Mouse (Mus musculus): ENCODE results near the gene Impdh2. TPM values are rescaled to one million over a fixed set of nuclear protein-coding genes. Genes with fewer than 3 reads are reported as not detected.

Gene Impdh2
- total and polyA plus RNA-seq, 3 experiments: 405 to 485 (median 483) TPM

- dilution Hi-C loops (cut with MboI; ENCODE audit: extremely low pct_ligation_motif_present, extremely low pct_unique_long_range_greater_than_20kb, low sequenced_read_pairs): no loop called here
- no peak overlapping the region for H3K4me2 ChIP-seq (ENCODE audit: insufficient read depth, low read depth, poor library complexity, severe bottlenecking)
- H3K4me3 ChIP-seq (replicated peaks in 1 of 3; ENCODE audit: low read depth in 2 of 3, low read length in 2 of 3, poor library complexity in 1 of 3): peak overlapping the region; percentile 85 to 95 (median 91)
- H3K27me3 ChIP-seq (replicated peaks): no peaks in the 10 kb centered on the region
- H3K9ac ChIP-seq (ENCODE audit: insufficient read depth, low read depth): peak overlapping the region; percentile 100
- peaks cover 34 to 62% of the 10 kb centered on the region in 2 experiments for H3K36me3 ChIP-seq (replicated peaks in 1 of 2; ENCODE audit: control insufficient read depth in 1 of 2, insufficient read depth in 1 of 2, low read length in 1 of 2)
- peaks cover 4 to 38% of the 10 kb centered on the region in 2 experiments; a peak in 3 of 4 replicates for H3K4me1 ChIP-seq (ENCODE audit: control insufficient read depth in 1 of 2, insufficient read depth in 2 of 2)
- H3K27ac ChIP-seq (ENCODE audit: insufficient read depth, low read depth): peak overlapping the region; percentile 92
- in situ Hi-C loops (cut with MboI; ENCODE audit: low pct_ligation_motif_present, low pct_unique_long_range_greater_than_20kb, low sequenced_read_pairs): no loop called here
- H3K9me3 ChIP-seq (replicated peaks; ENCODE audit: low read length): no peaks in the 10 kb centered on the region
- TF ChIP-seq CHD2 (IDR thresholded peaks at IDR 0.05; ENCODE audit: low read length) (no peak), MAX (IDR thresholded peaks at IDR 0.05; ENCODE audit: low read length) (0 out of 2 replicates have a peak, but pooled peaks have one; percentile 11), BHLHE40 (IDR thresholded peaks at IDR 0.05; ENCODE audit: low read depth, low read length) (peak; percentile 24; the same call in 1 of the 2 replicates), CHD1 (IDR thresholded peaks at IDR 0.05; ENCODE audit: low read depth, low read length) (no peak), POLR2AphosphoS2 (IDR thresholded peaks at IDR 0.05; ENCODE audit: low read depth, low read length) (no peak), UBTF (IDR thresholded peaks at IDR 0.05; ENCODE audit: low read depth, low read length) (peak; percentile 26), JUN (IDR thresholded peaks at IDR 0.05; ENCODE audit: insufficient read depth, low read depth, low read length) (no peak), NRF1 (IDR thresholded peaks at IDR 0.05; ENCODE audit: low read depth, low read length) (peak; percentile 71), E2F4 (IDR thresholded peaks at IDR 0.05; ENCODE audit: insufficient replicate concordance, low read depth, low read length) (no peak), MEF2A (IDR thresholded peaks at IDR 0.05; ENCODE audit: borderline replicate concordance, low read depth, low read length) (0 out of 2 replicates have a peak, but pooled peaks have one; percentile 17), TCF12 (IDR thresholded peaks at IDR 0.05; ENCODE audit: low read depth, low read length) (peak; percentile 6; the same call in 1 of the 2 replicates), ZNF384 (IDR thresholded peaks at IDR 0.05; ENCODE audit: low read depth, low read length) (peak; percentile 94), MYC (IDR thresholded peaks at IDR 0.05; ENCODE audit: low read depth, low read length) (no peak), SIN3A (IDR thresholded peaks at IDR 0.05; ENCODE audit: low read length) (no peak; the same call in 1 of the 2 replicates), MXI1 (IDR thresholded peaks at IDR 0.05; ENCODE audit: low read depth, low read length) (no peak)
- DNase-seq (ENCODE audit: extremely low read depth): peak; percentile 75
- peaks cover 42% of the 10 kb centered on the region for H3K79me2 ChIP-seq (replicated peaks; ENCODE audit: control insufficient read depth, extremely low read depth, insufficient read depth, poor library complexity, severe bottlenecking)
Observed at GRCm38 (mm10) chr9:108517253-108517930, 42.7 kb upstream of the Impdh2 start.

- no peaks in the 10 kb centered on the region for H3K27me3 ChIP-seq (replicated peaks)
- H3K4me3 ChIP-seq (replicated peaks in 1 of 3; ENCODE audit: low read depth in 2 of 3, low read length in 2 of 3, poor library complexity in 1 of 3): peak overlapping the region; percentile 85 to 95 (median 91)
- in situ Hi-C loops (cut with MboI; ENCODE audit: low pct_ligation_motif_present, low pct_unique_long_range_greater_than_20kb, low sequenced_read_pairs): no loop called here
- dilution Hi-C loops (cut with MboI; ENCODE audit: extremely low pct_ligation_motif_present, extremely low pct_unique_long_range_greater_than_20kb, low sequenced_read_pairs): no loop called here
- peaks cover 28 to 57% of the 10 kb centered on the region in 2 experiments for H3K36me3 ChIP-seq (replicated peaks in 1 of 2; ENCODE audit: control insufficient read depth in 1 of 2, insufficient read depth in 1 of 2, low read length in 1 of 2)
- H3K9ac ChIP-seq (ENCODE audit: insufficient read depth, low read depth): peak overlapping the region; percentile 100
- H3K79me2 ChIP-seq (replicated peaks; ENCODE audit: control insufficient read depth, extremely low read depth, insufficient read depth, poor library complexity, severe bottlenecking): peaks cover 47% of the 10 kb centered on the region
- peak overlapping the region; percentile 82 for H3K27ac ChIP-seq (ENCODE audit: insufficient read depth, low read depth)
- H3K4me1 ChIP-seq (ENCODE audit: control insufficient read depth in 1 of 2, insufficient read depth in 2 of 2): peaks cover 4 to 38% of the 10 kb centered on the region in 2 experiments; a peak in 3 of 4 replicates
- DNase-seq (ENCODE audit: extremely low read depth): peak; percentile 74
- H3K4me2 ChIP-seq (ENCODE audit: insufficient read depth, low read depth, poor library complexity, severe bottlenecking): peak overlapping the region; percentile 47
- TF ChIP-seq ZMIZ1 (IDR thresholded peaks at IDR 0.05; ENCODE audit: low read depth, low read length) (no peak), ETS1 (conservative IDR thresholded peaks at IDR 0.05; ENCODE audit: low read depth, low read length) (no peak), SIN3A (IDR thresholded peaks at IDR 0.05; ENCODE audit: low read length) (peak; percentile 34; the same call in 1 of the 2 replicates), CTCF (conservative IDR thresholded peaks at IDR 0.05 in 1 of 2, IDR thresholded peaks at IDR 0.05 in 1 of 2; ENCODE audit: low read depth in 2 of 2, low read length in 2 of 2) (no peak), CHD1 (IDR thresholded peaks at IDR 0.05; ENCODE audit: low read depth, low read length) (no peak), ZNF384 (IDR thresholded peaks at IDR 0.05; ENCODE audit: low read depth, low read length) (peak; percentile 60; the same call in 1 of the 2 replicates), ELF1 (IDR thresholded peaks at IDR 0.05; ENCODE audit: low read depth, low read length) (0 out of 2 replicates have a peak, but pooled peaks have one; percentile 32), RCOR1 (conservative IDR thresholded peaks at IDR 0.05; ENCODE audit: low read depth, low read length) (no peak), MYC (IDR thresholded peaks at IDR 0.05; ENCODE audit: low read depth, low read length) (peak; percentile 44; the same call in 1 of the 2 replicates), MAFK (IDR thresholded peaks at IDR 0.05; ENCODE audit: insufficient replicate concordance, low read length) (no peak), JUND (conservative IDR thresholded peaks at IDR 0.05; ENCODE audit: low read depth, low read length) (no peak), RAD21 (IDR thresholded peaks at IDR 0.05; ENCODE audit: low read depth, low read length) (no peak), MXI1 (IDR thresholded peaks at IDR 0.05; ENCODE audit: low read depth, low read length) (peak; percentile 59), UBTF (IDR thresholded peaks at IDR 0.05; ENCODE audit: low read depth, low read length) (no peak), EP300 (IDR thresholded peaks at IDR 0.05; ENCODE audit: low read length) (no peak), HCFC1 (IDR thresholded peaks at IDR 0.05; ENCODE audit: low read depth, low read length) (peak; percentile 69), BHLHE40 (IDR thresholded peaks at IDR 0.05; ENCODE audit: low read depth, low read length) (no peak), E2F4 (IDR thresholded peaks at IDR 0.05; ENCODE audit: insufficient replicate concordance, low read depth, low read length) (no peak)
- H3K9me3 ChIP-seq (replicated peaks; ENCODE audit: low read length): no peaks in the 10 kb centered on the region
Observed at GRCm38 (mm10) chr9:108517931-108518332, 42.2 kb upstream of the Impdh2 start.
